Mouse (Mus musculus) c-Kit-positive CD71-positive TER-119-positive erythroid progenitor cells, embryonic 14.5 days (primary cell): ENCODE data around the gene Fos.
"Not testable (repeated sequence)": the region's sequence is repeated elsewhere in the genome, so short reads cannot be mapped to it uniquely, and the experiment has no call there.

Experiments used
- DNase-seq: peaks from one replicate; pipeline ENCODE4 v3.0.0-alpha.2; 2013; ENCODE audit warnings: low spot score

Gene Fos

DNA sequence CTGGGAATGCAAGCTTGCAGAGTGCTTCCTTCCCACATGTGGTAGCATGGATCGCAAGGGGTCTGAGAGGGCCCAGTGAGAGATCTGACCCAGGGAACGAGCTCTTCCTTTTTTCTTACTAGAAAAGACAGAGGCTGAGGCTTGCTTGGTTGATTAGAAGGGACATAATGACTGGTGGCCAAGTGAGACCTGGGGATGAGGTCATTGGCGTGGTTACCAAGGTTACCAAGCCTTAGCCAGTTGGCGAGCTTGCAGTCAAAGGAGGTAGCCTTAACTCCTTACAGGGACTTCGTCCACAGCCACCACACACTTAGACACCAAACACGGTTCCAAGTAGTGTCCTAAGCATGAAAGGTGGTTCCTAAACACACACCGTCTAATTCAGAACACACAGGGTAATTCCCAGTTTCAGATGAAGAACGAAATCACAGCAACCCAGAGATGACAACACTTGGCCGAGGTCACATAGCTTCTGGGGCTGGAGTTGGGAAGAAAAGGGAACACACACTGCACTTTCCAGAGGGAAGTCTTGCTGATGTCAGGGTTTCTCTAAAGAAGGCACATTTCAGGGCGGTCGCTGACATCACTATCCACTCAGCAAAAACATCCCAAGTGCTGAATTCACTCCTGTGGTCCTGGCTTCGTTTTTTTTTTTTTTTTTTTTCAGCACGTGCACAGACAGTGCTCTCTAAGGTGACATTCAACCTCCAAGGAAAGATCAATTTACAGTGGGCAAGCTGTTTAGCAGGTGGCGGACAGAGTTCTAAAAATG lies 49.9 kb downstream of the Fos start:
- DNase-seq: no peak

DNA sequence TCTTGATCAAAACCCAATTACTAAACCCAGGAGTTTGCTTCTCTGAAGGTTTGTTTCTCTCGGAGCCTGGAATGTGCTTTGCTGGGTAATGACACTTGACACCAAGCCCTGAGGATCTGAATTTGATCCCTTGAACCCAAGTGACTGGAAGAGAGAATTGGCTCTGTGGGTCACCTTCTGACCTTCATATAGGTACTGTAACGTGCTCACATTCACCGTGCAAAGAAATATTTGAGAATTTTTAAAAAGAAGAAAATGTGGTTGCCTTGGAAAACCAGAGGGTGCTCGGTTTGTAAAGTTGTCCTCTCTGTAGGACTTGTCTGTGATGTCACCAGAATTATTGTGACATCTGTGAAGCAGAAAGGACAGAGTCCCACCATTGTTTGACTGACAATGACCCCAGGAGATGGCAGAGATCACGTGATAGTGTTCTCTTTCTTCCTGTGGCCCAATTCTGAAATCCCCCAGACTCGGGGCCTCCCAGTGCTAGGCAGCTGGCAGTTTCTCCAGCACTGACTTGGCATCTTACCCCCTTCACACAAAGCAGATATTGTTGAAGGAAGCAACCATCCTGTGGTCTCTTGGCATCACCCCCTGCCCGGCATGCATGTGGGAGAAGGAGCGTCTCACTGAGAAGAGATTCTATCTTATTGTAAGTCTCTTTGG lies 50.6 kb downstream of the Fos start:
- DNase-seq: no peak

DNA sequence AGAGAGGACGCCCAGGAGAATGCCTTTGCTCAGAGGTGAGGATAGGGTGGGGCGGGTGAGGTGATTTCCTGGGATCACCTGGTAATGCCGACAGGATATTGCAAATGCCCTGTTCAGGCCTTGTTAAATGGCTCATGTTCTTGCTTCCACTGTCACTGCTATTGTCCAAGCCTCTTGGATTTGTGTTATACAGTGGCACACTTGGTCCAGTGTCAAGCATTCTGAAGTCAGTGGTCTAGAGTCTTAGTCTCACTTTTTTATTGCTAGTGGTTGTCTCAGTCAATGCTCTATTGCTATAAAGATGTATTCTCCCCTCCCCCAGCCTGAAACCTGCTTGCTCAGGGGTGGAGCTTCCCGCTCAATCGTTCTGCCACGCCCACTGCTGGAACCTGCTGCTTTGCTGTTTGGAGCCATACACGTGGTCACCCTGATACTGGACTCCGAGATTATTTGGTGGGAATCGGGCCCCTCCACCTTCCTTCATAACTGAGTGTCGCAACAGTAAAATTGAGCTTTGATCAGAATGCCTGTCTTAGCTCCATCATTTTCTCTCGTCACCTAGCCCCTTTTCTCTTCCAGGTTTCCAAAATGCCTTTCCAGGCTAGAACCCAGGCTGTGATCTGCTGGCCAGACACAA lies 51.3 kb downstream of the Fos start:
- DNase-seq: not testable (repeated sequence)
